Mouse (Mus musculus) C2C12 (cell line): ENCODE data around the gene Bmyc.
"Not testable (repeated sequence)": the region's sequence is repeated elsewhere in the genome, so short reads cannot be mapped to it uniquely, and the experiment has no call there.

ENCODE experiments used
- CTCF ChIP-seq: IDR thresholded peaks from one replicate; pipeline ENCODE4 v1.5.1; 2011; ENCODE audit not compliant: control insufficient read depth, insufficient read depth, insufficient read length
- MYOG ChIP-seq: IDR thresholded peaks from one replicate; pipeline ENCODE4 v1.6.1; 2011; ENCODE audit not compliant: control insufficient read depth, insufficient read length; ENCODE audit errors: extremely low read depth

DNA sequence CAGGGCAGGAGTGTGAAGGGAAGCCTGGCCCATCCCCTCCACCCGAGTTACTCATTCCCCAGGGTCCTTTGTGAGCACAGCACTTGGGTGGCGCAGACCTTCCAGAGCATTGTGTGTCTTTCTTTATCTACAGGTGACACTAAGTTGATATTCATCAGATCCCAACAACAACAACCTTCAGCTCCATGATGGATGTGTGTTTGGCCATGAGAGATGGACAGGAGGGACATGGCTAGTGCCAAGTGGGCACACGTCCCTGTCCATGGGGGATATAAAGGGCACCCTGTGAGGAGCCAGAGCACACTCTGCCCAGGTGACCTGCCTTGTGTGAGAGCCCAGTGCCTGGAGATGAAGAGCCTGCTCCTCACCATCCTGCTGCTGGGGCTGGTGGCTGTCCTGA is 30.2 kb downstream of the Bmyc start, which contains the start of gene Obp2b:
- TF ChIP-seq CTCF, MYOG: not testable (repeated sequence)
